Mouse (Mus musculus): Measurements from ENCODE around the gene Ctnna3. TPM values are rescaled to one million over a fixed set of nuclear protein-coding genes. Genes with fewer than 3 reads are reported as not detected.
"Not testable (repeated sequence)": the region's sequence is repeated elsewhere in the genome, so short reads cannot be mapped to it uniquely, and the experiment has no call there.

Ctnna3 gene
- total and polyA plus RNA-seq, 3 experiments, result 0.37 to 0.83 TPM; not detected in 1

- no peak for DNase-seq
These were observed 1206.9 kb downstream of the Ctnna3 start for GRCm38 (mm10) chr10:64636760-64637159.

GRCm38 (mm10) chr10:64639061-64639460 is 1209.2 kb downstream of the Ctnna3 start:
- no peak for DNase-seq

- no peak for DNase-seq
These were observed 1211.2 kb downstream of the Ctnna3 start for GRCm38 (mm10) chr10:64641093-64641492.

- DNase-seq, result no peak
These were observed 1211.7 kb downstream of the Ctnna3 start for GRCm38 (mm10) chr10:64641576-64641975.

GRCm38 (mm10) chr10:64643976-64644375 is 1214.1 kb downstream of the Ctnna3 start:
- DNase-seq, result no peak

GRCm38 (mm10) chr10:64661190-64661589 is 1231.3 kb downstream of the Ctnna3 start:
- DNase-seq, result no peak

GRCm38 (mm10) chr10:64671469-64671868 is 1241.6 kb downstream of the Ctnna3 start:
- DNase-seq, result no peak

- no peak for DNase-seq
These were observed 1245.9 kb downstream of the Ctnna3 start for GRCm38 (mm10) chr10:64675796-64676195.

- DNase-seq, result no peak
These were observed 1280.1 kb downstream of the Ctnna3 start for GRCm38 (mm10) chr10:64710017-64710416.

- no peak for DNase-seq
These were observed 1288.1 kb downstream of the Ctnna3 start for GRCm38 (mm10) chr10:64718036-64718435.

GRCm38 (mm10) chr10:64735692-64736091 is 1305.8 kb downstream of the Ctnna3 start:
- DNase-seq, result no peak

- DNase-seq, result no peak
These were observed 1306.7 kb downstream of the Ctnna3 start for GRCm38 (mm10) chr10:64736616-64737015.

- not testable (repeated sequence) for DNase-seq
These were observed 1311.8 kb downstream of the Ctnna3 start for GRCm38 (mm10) chr10:64741721-64742120.

GRCm38 (mm10) chr10:64744099-64744498 is 1314.2 kb downstream of the Ctnna3 start:
- DNase-seq, result not testable (repeated sequence)

GRCm38 (mm10) chr10:64748651-64749050 is 1318.8 kb downstream of the Ctnna3 start:
- DNase-seq, result no peak

GRCm38 (mm10) chr10:64750791-64751190 is 1320.9 kb downstream of the Ctnna3 start:
- peak; percentile 5 for DNase-seq

- DNase-seq, result no peak
These were observed 1406.4 kb downstream of the Ctnna3 start for GRCm38 (mm10) chr10:64836315-64836714.

- no peak for DNase-seq
These were observed 1431.5 kb downstream of the Ctnna3 start for GRCm38 (mm10) chr10:64861439-64861838.

- no peak for DNase-seq
These were observed 1441.0 kb downstream of the Ctnna3 start for GRCm38 (mm10) chr10:64870888-64871287.

GRCm38 (mm10) chr10:64876506-64876905 is 1446.6 kb downstream of the Ctnna3 start:
- DNase-seq, result no peak

GRCm38 (mm10) chr10:64879860-64880259 is 1450.0 kb downstream of the Ctnna3 start:
- no peak for DNase-seq

- DNase-seq, result no peak
These were observed 1457.0 kb downstream of the Ctnna3 start for GRCm38 (mm10) chr10:64886946-64887345.

- DNase-seq, result no peak
These were observed 1462.6 kb downstream of the Ctnna3 start for GRCm38 (mm10) chr10:64892458-64892857.

GRCm38 (mm10) chr10:64898739-64899138 is 1468.8 kb downstream of the Ctnna3 start:
- DNase-seq, result no peak

GRCm38 (mm10) chr10:64901726-64902125 is 1471.8 kb downstream of the Ctnna3 start:
- DNase-seq, result no peak

Data from adrenal gland, adult 2 months (tissue).